Mouse (Mus musculus) kidney, adult 2 months (tissue): ENCODE measurements around the gene Hnrnpdl.

Experiments
- CTCF ChIP-seq: fragments of 200-500 bp; conservative IDR thresholded peaks from 2 replicates; pipeline ENCODE4 v1.5.1; 2011; ENCODE audit warnings: low read depth, mild to moderate bottlenecking, control low read depth, low read length, moderate library complexity, mixed read lengths; ENCODE audit not compliant: insufficient read depth, insufficient read length
- POLR2A ChIP-seq: fragments of 200-500 bp; IDR thresholded peaks from one replicate; pipeline ENCODE4 v1.6.1; 2011; ENCODE audit warnings: low read depth, low read length, control low read depth

DNA sequence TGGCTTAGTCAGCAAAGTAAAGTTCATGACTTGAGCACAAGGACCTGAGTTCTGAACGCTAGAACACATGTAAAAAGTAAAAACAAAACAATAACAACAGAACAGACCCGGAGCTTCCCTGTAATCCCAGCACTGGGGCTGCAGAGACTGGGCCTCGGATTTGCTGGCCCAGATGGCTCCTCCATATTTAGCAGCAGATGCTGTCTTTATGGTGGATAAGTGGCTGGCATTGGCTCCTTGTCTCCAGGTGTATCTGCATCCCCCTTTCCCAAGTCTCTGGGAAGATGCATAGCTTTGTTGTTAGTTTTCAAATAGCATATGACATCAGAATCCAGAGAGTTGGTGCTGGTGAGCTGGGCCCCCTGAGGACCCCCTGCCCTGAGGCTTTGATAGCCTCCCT lies 6.6 kb upstream of the Hnrnpdl start:
- TF ChIP-seq CTCF, result no peak
- no peak for TF ChIP-seq POLR2A
